Mouse (Mus musculus) embryonic facial prominence, embryonic 10.5 days (tissue): ENCODE results near the gene Zfp112. TPM values are rescaled to one million over a fixed set of nuclear protein-coding genes. Genes with fewer than 3 reads are reported as not detected.

Experiments used
- DNase-seq: peaks from one replicate; pipeline ENCODE4 v3.0.0-alpha.2; 2017; ENCODE audit warnings: low spot score
- H3K27ac ChIP-seq: fragments of 300-500 bp; sonication (generic); replicated peaks from 2 replicates; pipeline ENCODE4 v1.5.1; 2016; ENCODE audit warnings: mild to moderate bottlenecking
- H3K27me3 ChIP-seq: fragments of 300-500 bp; sonication (generic); replicated peaks from 2 replicates; pipeline ENCODE4 v1.6.1; 2016; ENCODE audit warnings: low read depth, mild to moderate bottlenecking; ENCODE audit not compliant: poor library complexity, severe bottlenecking
- H3K36me3 ChIP-seq: fragments of 300-500 bp; sonication (generic); replicated peaks from 2 replicates; pipeline ENCODE4 v1.6.1; 2016; ENCODE audit warnings: mild to moderate bottlenecking, moderate library complexity
- H3K4me1 ChIP-seq: fragments of 300-500 bp; sonication (generic); 2 replicates; pipeline ENCODE4 v1.6.1; 2016
- H3K4me3 ChIP-seq: fragments of 300-500 bp; sonication (generic); 2 replicates; pipeline ENCODE4 v1.5.1; 2016; ENCODE audit warnings: mild to moderate bottlenecking, moderate library complexity
- H3K9me3 ChIP-seq: fragments of 300-500 bp; sonication (generic); 2 replicates; pipeline ENCODE4 v1.6.1; 2016; ENCODE audit warnings: mild to moderate bottlenecking
- WGBS: fragments of 180-500 bp; shearing (Covaris S2); methylation state at CpG from one replicate; pipeline ENCODE4 v1.1.7; 2016; 5-methylcytosine and 5-hydroxymethylcytosine counted together
- polyA plus RNA-seq: library from polyadenylated mRNA; unstranded; fragments of >200 nt; fragmentation: Nextera tagmentation; extraction: Ambion mirVana; gene quantifications from 2 replicates; pipeline ENCODE4 v1.2.1, GENCODE M21; 2016

The Zfp112 gene
- polyA plus RNA-seq, 1 experiment from 2014 or later = 4.7 TPM

GRCm38 (mm10) chr7:24133425-24133995, 21.4 kb downstream of the Zfp112 start:
- DNase-seq = no peak
- peak overlapping the region; percentile 84 for H3K27ac ChIP-seq
- peaks cover 11% of the 10 kb centered on the region for H3K4me1 ChIP-seq
- no peaks in the 10 kb centered on the region; the same call in 1 of the 2 replicates for H3K9me3 ChIP-seq
- no peaks in the 10 kb centered on the region for H3K27me3 ChIP-seq
- peaks cover 32% of the 10 kb centered on the region for H3K36me3 ChIP-seq
- H3K4me3 ChIP-seq = peak overlapping the region; percentile 79
- 18% methylated on average over 6 of the region's 6 CpGs for WGBS

DNA sequence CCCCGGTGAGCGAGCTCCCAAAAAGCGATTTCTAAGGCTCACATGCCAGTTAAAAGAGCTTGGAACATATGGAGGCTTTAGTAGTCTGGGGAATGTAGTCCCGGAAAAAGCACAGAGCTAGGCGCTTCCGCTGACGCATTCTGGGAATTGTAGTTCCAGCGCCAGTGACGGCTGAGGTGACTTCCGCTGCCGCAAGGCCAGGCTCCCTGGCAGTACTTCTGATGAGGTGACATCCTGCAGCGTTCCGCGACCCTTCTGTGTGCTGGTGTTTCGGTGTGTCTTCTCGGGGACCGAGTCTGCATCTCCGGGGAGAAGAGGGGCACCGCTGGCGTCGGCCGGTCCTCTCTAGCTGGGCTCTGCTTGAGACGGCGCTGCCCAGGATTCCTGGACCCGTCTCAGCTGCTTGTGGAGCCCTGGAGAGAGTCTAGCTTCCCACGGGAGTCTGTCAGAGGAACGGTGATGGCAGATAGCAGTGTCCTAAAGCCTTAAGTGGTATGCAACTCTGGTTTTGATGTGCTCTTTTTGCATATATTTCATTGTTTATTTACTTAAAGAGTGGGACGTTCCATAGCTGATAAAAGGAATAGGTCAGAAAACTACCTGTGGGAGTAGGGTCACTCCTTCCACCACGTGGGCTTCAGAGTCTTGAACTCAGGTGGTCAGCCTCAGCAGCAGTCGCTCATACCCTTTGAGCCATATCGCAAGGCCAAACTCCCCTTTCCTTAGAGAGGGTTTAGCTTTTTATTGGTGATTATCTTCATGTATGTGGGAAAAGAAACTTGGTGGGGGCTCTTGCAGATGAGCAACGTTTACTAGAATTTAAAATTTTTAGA, 22.1 kb downstream of the Zfp112 start, which contains the start of gene Zfp235:
Gene Zfp235, plus strand, starts transcription at position 174 of the 833 bp plus-strand sequence.
- H3K36me3 ChIP-seq = peaks cover 39% of the 10 kb centered on the region
- no peaks in the 10 kb centered on the region for H3K27me3 ChIP-seq
- peaks cover 11% of the 10 kb centered on the region for H3K4me1 ChIP-seq
- peak within 1 kb of the TSS; percentile 79 for H3K4me3 ChIP-seq
- H3K9me3 ChIP-seq = no peaks in the 10 kb centered on the region; the same call in 1 of the 2 replicates
- DNase-seq = peak; percentile 86
- WGBS = 3% methylated on average over 32 of the region's 32 CpGs
- peak within 1 kb of the TSS; percentile 84 for H3K27ac ChIP-seq

GRCm38 (mm10) chr7:24142566-24142965, 30.5 kb downstream of the Zfp112 start:
- WGBS = 92% methylated on average over 6 of the region's 6 CpGs
- DNase-seq = no peak
- peaks cover 52% of the 10 kb centered on the region for H3K36me3 ChIP-seq

DNA sequence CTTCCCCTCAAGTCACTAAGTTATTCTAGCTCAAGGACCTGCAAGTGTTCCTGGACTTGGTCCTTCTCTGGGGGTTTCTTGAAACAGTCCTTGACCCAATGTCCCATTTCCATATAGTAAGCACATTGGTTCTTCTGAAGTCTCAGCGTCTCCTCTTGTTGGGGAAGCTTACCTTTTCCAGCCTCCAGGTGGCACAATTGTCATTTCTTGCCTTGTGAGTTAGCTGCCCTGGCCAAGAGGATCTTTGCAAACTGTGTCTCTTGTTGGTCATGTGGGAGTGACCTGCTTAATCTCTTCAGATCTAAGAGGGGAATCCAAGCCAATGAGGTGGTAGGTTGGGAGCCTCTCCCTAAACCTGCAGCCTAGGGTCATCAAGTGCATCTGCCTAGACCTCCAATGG, 41.2 kb downstream of the Zfp112 start:
- Histone ChIP-seq H3K4me1 (no peaks in the 10 kb centered on the region), H3K9me3 (peaks cover 3% of the 10 kb centered on the region; the same call in 1 of the 2 replicates), H3K27ac (no peak overlapping the region), H3K27me3 (no peaks in the 10 kb centered on the region), H3K36me3 (no peaks in the 10 kb centered on the region), H3K4me3 (no peak overlapping the region)
- WGBS = 16% methylated on average over 1 of the region's 1 CpGs
- DNase-seq = no peak

More at GRCm38 (mm10) chr7:24142566-24142965, 30.5 kb downstream of the Zfp112 start:
- Histone ChIP-seq H3K27me3 (no peaks in the 10 kb centered on the region), H3K27ac (no peak overlapping the region), H3K4me3 (no peak overlapping the region), H3K4me1 (no peaks in the 10 kb centered on the region), H3K9me3 (peaks cover 27% of the 10 kb centered on the region; the same call in 1 of the 2 replicates)

DNA sequence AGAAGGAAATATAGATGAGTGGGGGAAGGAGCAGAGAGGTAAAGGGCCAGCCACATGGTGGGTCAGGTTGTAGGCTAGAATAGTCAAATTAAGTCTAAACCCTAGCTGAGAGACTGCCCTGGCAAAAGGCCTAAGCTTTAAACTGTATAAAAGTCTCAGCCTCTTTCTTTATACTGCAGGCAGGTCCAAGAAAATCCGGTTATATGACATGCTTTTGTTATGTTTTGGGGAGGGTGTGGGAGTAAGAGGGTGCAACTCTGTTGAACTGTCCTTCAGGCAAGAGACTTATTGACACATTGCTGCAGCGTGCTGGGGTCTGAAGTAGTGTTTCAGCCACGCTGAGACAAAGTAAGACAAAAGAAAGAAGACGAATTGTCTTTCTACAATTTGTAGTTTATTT, 60.1 kb downstream of the Zfp112 start:
- H3K27ac ChIP-seq = no peak overlapping the region
- H3K27me3 ChIP-seq = no peaks in the 10 kb centered on the region
- H3K4me1 ChIP-seq = peaks cover 4% of the 10 kb centered on the region; the same call in 1 of the 2 replicates
- no peaks in the 10 kb centered on the region for H3K36me3 ChIP-seq
- H3K9me3 ChIP-seq = no peaks in the 10 kb centered on the region
- 66% methylated on average over 4 of the region's 4 CpGs for WGBS
- H3K4me3 ChIP-seq = no peak overlapping the region
- no peak for DNase-seq

GRCm38 (mm10) chr7:24174618-24175336, 62.7 kb downstream of the Zfp112 start, which contains the start of gene Zfp114:
Gene Zfp114 (plus strand): TSS chr7:24175060.
- DNase-seq = peak; percentile 85
- no peaks in the 10 kb centered on the region for H3K27me3 ChIP-seq
- 15% methylated on average over 23 of the region's 23 CpGs for WGBS
- H3K36me3 ChIP-seq = no peaks in the 10 kb centered on the region
- H3K27ac ChIP-seq = peak within 1 kb of the TSS; percentile 89
- peaks cover 4% of the 10 kb centered on the region; the same call in 1 of the 2 replicates for H3K4me1 ChIP-seq
- no peaks in the 10 kb centered on the region for H3K9me3 ChIP-seq
- H3K4me3 ChIP-seq = peak within 1 kb of the TSS; percentile 65

- Histone ChIP-seq H3K27ac (peak overlapping the region; percentile 89), H3K27me3 (no peaks in the 10 kb centered on the region), H3K4me1 (peaks cover 4% of the 10 kb centered on the region; the same call in 1 of the 2 replicates), H3K9me3 (no peaks in the 10 kb centered on the region), H3K4me3 (peak overlapping the region; percentile 65), H3K36me3 (no peaks in the 10 kb centered on the region)
- no peak for DNase-seq
- 58% methylated on average over 6 of the region's 6 CpGs for whole genome bisulfite sequencing
Observed at GRCm38 (mm10) chr7:24175337-24175711, 63.2 kb downstream of the Zfp112 start.

Other genes starting within 250 kb of the Zfp112 start
- gene Vmn1r177, start 245.9 kb upstream of the Zfp112 start, polyA plus RNA-seq = not detected in 2 replicates
- gene Vmn1r178, start 220.3 kb upstream of the Zfp112 start, polyA plus RNA-seq = not detected in 2 replicates
- not detected in 2 replicates for gene Vmn1r179, start 185.3 kb upstream of the Zfp112 start, polyA plus RNA-seq
- gene Vmn1r180, start 161.7 kb upstream of the Zfp112 start, polyA plus RNA-seq = not detected in 2 replicates
- gene Vmn1r181, start 137.7 kb upstream of the Zfp112 start, polyA plus RNA-seq = not detected in 2 replicates
- not detected in 2 replicates for gene V1rd19, start 110.6 kb upstream of the Zfp112 start, polyA plus RNA-seq
- not detected in 2 replicates for gene Vmn1r183, start 59.1 kb upstream of the Zfp112 start, polyA plus RNA-seq
- gene Zfp180, start 30.4 kb upstream of the Zfp112 start, polyA plus RNA-seq = 28.9 and 30.0 TPM in 2 replicates
- 15.3 and 15.7 TPM in 2 replicates for gene Zfp235, start 21.9 kb downstream of the Zfp112 start, polyA plus RNA-seq
- 4.8 and 5.2 TPM in 2 replicates for gene Zfp114, start 62.7 kb downstream of the Zfp112 start, polyA plus RNA-seq
- gene Zfp111, start 99.1 kb downstream of the Zfp112 start, polyA plus RNA-seq = 10.7 and 11.1 TPM in 2 replicates
- 5.7 and 6.7 TPM in 2 replicates for gene Zfp109, start 125.2 kb downstream of the Zfp112 start, polyA plus RNA-seq
- 2.4 and 3.1 TPM in 2 replicates for gene Zfp108, start 142.5 kb downstream of the Zfp112 start, polyA plus RNA-seq
- 8.2 and 8.6 TPM in 2 replicates for gene Zfp93, start 158.1 kb downstream of the Zfp112 start, polyA plus RNA-seq
- gene Zfp61, start 188.9 kb downstream of the Zfp112 start, polyA plus RNA-seq = 46.4 and 47.7 TPM in 2 replicates
- 13.8 and 13.9 TPM in 2 replicates for gene Zfp94, start 204.4 kb downstream of the Zfp112 start, polyA plus RNA-seq
- gene Tescl, start 221.6 kb downstream of the Zfp112 start, polyA plus RNA-seq = 0.17 TPM in 1 of 2 replicates, not detected in the other
- not detected in 2 replicates for gene Lypd5, start 236.9 kb downstream of the Zfp112 start, polyA plus RNA-seq